Mouse (Mus musculus) midbrain, embryonic 12.5 days (tissue): Measurements from ENCODE around the gene Dvl1. TPM values are rescaled to one million over a fixed set of nuclear protein-coding genes. Genes with fewer than 3 reads are reported as not detected.
A peak's percentile ranks its signal among the peaks of the same experiment; 100 is the strongest.

Experiments used
- ATAC-seq: fragments of 200-750 bp; cut with Nextera tagmentation; 2 replicates; pipeline ENCODE4 v1.8.0; 2017; ENCODE audit warnings: low read depth, moderate TSS enrichment, moderate library complexity; ENCODE audit not compliant: low FRiP score
- H3K27ac ChIP-seq: fragments of 300-500 bp; sonication (generic); replicated peaks from 2 replicates; pipeline ENCODE4 v1.5.1; 2016; ENCODE audit warnings: mild to moderate bottlenecking
- H3K27me3 ChIP-seq: fragments of 300-500 bp; sonication (generic); 2 replicates; pipeline ENCODE4 v1.6.1; 2016; ENCODE audit warnings: mild to moderate bottlenecking
- H3K36me3 ChIP-seq: fragments of 300-500 bp; sonication (generic); 2 replicates; pipeline ENCODE4 v1.6.1; 2016
- H3K4me1 ChIP-seq: fragments of 300-500 bp; sonication (generic); 2 replicates; pipeline ENCODE4 v1.6.1; 2016
- H3K4me2 ChIP-seq: fragments of 300-500 bp; sonication (generic); replicated peaks from 2 replicates; pipeline ENCODE4 v1.6.1; 2016; ENCODE audit warnings: mild to moderate bottlenecking, moderate library complexity
- H3K4me3 ChIP-seq: fragments of 300-500 bp; sonication (generic); 2 replicates; pipeline ENCODE4 v1.5.1; 2016; ENCODE audit warnings: mild to moderate bottlenecking
- H3K9ac ChIP-seq: fragments of 300-500 bp; sonication (generic); replicated peaks from 2 replicates; pipeline ENCODE4 v1.6.1; 2016; ENCODE audit warnings: mild to moderate bottlenecking, moderate library complexity
- H3K9me3 ChIP-seq: fragments of 300-500 bp; sonication (generic); 2 replicates; pipeline ENCODE4 v1.6.1; 2016; ENCODE audit warnings: mild to moderate bottlenecking
- WGBS: fragments of 180-500 bp; shearing (Covaris S2); methylation state at CpG from one replicate; pipeline ENCODE4 v1.1.7; 2016; 5-methylcytosine and 5-hydroxymethylcytosine counted together
- polyA plus RNA-seq: library from polyadenylated mRNA; unstranded; fragments of >200 nt; fragmentation: Nextera tagmentation; extraction: Ambion mirVana; gene quantifications from 2 replicates; pipeline ENCODE4 v1.2.1, GENCODE M21; 2016

Dvl1 gene
- polyA plus RNA-seq, 1 experiment from 2014 or later, result 8.4 TPM

DNA sequence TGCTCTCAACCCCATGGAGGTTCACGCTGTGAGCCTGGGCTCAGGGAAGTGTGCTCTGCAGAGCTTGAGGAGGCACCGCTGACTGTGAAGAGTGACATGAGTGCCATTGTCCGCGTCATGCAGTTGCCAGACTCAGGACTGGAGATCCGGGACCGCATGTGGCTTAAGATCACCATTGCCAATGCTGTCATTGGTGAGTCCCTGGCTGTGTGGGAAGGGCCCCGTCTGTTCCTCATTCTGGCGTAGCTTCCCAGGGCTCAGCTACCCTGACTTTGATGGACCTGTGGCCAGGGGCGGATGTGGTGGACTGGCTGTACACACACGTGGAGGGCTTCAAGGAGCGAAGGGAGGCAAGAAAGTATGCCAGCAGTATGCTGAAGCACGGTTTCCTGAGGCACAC is 8.9 kb downstream of the Dvl1 start:
- Histone ChIP-seq H3K27ac (no peak overlapping the region), H3K4me3 (no peak overlapping the region), H3K27me3 (no peaks in the 10 kb centered on the region), H3K9me3 (no peaks in the 10 kb centered on the region), H3K9ac (no peak overlapping the region), H3K4me1 (no peaks in the 10 kb centered on the region), H3K4me2 (no peak overlapping the region), H3K36me3 (peaks cover 86% of the 10 kb centered on the region)
- 92% methylated on average over 12 of the region's 12 CpGs for WGBS
- ATAC-seq, result no peak

DNA sequence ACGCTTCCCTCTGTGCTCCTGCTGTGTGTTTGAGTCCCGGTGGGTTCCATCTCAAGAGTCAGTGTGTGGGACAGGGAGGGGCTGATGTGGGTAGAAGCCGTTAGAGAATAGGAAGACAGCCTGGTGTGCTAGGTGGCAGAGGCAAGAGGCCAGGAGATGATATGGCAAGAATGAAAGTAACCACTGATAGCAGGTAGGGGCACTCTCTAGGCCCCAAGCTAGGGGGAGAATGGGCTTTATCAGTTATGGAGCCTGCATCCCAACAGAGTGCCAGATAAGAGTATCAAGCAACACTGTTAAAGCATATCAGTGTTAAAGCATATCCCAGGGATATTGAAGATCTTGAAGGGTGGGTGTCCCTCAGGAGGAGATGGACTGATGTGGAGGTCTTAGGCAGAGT is 9.7 kb downstream of the Dvl1 start:
- no peaks in the 10 kb centered on the region for H3K4me1 ChIP-seq
- no peak overlapping the region for H3K9ac ChIP-seq
- H3K4me2 ChIP-seq, result no peak overlapping the region
- H3K27ac ChIP-seq, result no peak overlapping the region
- no peak overlapping the region for H3K4me3 ChIP-seq
- H3K9me3 ChIP-seq, result no peaks in the 10 kb centered on the region
- no peaks in the 10 kb centered on the region for H3K27me3 ChIP-seq
- ATAC-seq, result no peak
- peaks cover 94% of the 10 kb centered on the region for H3K36me3 ChIP-seq
- 90% methylated on average over 3 of the region's 3 CpGs for WGBS

DNA sequence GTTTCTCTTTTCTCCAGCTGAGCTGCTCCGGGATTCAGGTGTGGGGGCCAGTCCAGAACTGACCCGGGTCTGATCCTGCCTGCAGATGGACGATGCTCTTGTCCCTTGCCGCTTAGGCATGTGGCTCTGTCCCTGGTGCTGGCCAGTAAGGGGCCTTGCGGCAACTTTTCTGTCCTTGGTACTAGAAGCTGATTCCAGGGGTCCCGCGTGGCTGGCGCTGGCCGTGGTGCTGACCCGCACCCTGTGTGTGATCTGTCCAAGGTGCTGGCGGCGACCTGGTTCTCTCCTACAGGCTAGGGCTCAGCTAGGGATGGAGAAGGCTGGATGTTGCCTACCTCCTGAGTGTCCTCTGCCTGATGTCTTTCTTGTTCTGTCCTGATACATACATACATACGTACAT is 12.1 kb downstream of the Dvl1 start:
- H3K36me3 ChIP-seq, result peaks cover 82% of the 10 kb centered on the region
- H3K9ac ChIP-seq, result no peak overlapping the region
- no peaks in the 10 kb centered on the region for H3K27me3 ChIP-seq
- WGBS, result 30% methylated on average over 13 of the region's 13 CpGs
- H3K27ac ChIP-seq, result no peak overlapping the region
- H3K4me1 ChIP-seq, result no peaks in the 10 kb centered on the region
- no peaks in the 10 kb centered on the region for H3K9me3 ChIP-seq
- H3K4me3 ChIP-seq, result no peak overlapping the region
- no peak overlapping the region for H3K4me2 ChIP-seq
- no peak for ATAC-seq

DNA sequence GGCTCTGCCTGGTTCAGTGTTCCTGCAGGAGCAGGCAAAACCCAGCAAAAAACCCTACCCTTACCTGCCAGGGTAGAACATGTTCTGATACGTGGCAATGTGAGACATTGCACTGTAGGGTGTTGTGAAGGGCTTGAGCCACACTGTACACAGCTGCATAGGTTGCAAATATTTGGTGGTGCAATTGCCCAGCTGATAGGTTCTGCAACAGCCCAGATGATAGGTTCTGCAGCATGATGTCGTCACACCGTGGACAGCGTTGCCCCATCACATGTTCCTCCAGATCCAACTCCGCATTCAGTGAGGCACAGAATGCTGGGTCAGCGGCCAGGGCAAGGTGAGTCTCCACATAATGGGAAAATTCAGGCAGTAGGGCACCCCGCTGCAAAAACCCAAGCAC is 14.6 kb downstream of the Dvl1 start:
- H3K9ac ChIP-seq, result no peak overlapping the region
- no peak overlapping the region for H3K4me2 ChIP-seq
- H3K36me3 ChIP-seq, result peaks cover 76% of the 10 kb centered on the region
- ATAC-seq, result no peak
- no peaks in the 10 kb centered on the region for H3K9me3 ChIP-seq
- H3K27me3 ChIP-seq, result no peaks in the 10 kb centered on the region
- H3K4me1 ChIP-seq, result no peaks in the 10 kb centered on the region
- no peak overlapping the region for H3K27ac ChIP-seq
- 90% methylated on average over 7 of the region's 7 CpGs for WGBS
- no peak overlapping the region for H3K4me3 ChIP-seq

DNA sequence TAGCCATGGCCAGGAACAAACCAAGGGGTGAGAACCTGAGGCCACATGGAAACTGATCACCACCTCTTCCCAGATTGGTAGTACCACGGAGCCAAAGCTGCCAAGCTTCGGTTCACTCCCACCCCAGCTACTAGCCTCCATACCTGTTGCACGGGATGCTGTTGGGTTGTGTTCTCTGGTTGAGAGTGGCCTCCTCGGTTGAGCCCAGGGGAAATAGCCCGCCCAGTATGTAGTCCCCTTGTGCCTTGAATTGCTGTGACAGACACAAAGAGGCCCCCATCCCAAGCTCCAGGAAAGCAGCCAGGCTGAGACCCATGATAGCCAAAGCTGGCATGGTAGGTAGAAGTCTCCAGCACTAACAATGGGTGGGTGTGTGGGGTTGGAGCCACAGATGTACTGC is 15.8 kb downstream of the Dvl1 start, which contains the start of gene Tas1r3:
Gene Tas1r3, minus strand, starts transcription at position 362 of the 400 bp plus-strand sequence.
- H3K4me3 ChIP-seq, result no peak within 1 kb of the TSS
- no peak for ATAC-seq
- H3K9ac ChIP-seq, result no peak within 1 kb of the TSS
- H3K27me3 ChIP-seq, result no peaks in the 10 kb centered on the region
- peaks cover under 1% of the 10 kb centered on the region; the same call in 1 of the 2 replicates for H3K4me1 ChIP-seq
- no peak within 1 kb of the TSS for H3K27ac ChIP-seq
- H3K4me2 ChIP-seq, result no peak within 1 kb of the TSS
- no peaks in the 10 kb centered on the region for H3K9me3 ChIP-seq
- peaks cover 66% of the 10 kb centered on the region for H3K36me3 ChIP-seq
- WGBS, result 81% methylated on average over 5 of the region's 5 CpGs

DNA sequence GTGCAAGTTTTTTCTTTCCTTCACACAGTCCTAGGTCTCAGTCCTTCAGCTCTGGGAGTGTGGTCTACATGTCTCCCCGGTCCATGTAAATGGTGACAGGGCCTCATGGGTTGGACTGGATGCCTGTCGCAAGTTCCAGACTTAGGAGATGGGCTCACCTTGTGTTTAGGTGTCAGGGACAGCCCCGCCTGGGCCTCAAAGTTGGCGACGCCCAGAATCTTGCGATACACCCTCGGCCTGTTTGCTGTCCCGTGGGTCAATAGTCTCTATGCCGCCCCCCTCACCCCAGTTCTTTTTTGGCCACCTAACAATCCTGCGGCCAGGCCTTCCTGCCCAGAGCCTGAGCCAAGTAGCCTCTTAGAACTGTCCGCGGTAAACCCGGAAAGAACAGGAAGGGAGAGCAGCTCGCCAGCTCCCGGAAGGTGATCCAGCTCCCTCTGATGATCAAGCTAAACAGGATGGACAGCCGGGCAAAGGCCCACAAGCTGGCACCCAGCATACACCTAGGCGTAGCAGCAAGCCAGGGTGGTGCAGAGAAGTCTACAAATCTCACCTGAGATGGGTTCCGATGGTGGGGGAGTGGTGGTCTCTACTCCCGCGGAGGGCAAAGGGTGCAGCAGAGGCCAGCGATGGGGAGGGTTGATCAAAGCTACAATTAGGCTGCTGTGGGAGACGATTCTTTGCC is 21.6 kb downstream of the Dvl1 start:
- peak; percentile 64 for ATAC-seq
- WGBS, result 12% methylated on average over 22 of the region's 22 CpGs
- Histone ChIP-seq H3K4me2 (peak overlapping the region; percentile 97), H3K36me3 (peaks cover 41% of the 10 kb centered on the region), H3K4me1 (peaks cover 28% of the 10 kb centered on the region), H3K4me3 (peak overlapping the region; percentile 73), H3K9me3 (no peaks in the 10 kb centered on the region), H3K27ac (no peak overlapping the region), H3K27me3 (no peaks in the 10 kb centered on the region), H3K9ac (peak overlapping the region; percentile 82)

DNA sequence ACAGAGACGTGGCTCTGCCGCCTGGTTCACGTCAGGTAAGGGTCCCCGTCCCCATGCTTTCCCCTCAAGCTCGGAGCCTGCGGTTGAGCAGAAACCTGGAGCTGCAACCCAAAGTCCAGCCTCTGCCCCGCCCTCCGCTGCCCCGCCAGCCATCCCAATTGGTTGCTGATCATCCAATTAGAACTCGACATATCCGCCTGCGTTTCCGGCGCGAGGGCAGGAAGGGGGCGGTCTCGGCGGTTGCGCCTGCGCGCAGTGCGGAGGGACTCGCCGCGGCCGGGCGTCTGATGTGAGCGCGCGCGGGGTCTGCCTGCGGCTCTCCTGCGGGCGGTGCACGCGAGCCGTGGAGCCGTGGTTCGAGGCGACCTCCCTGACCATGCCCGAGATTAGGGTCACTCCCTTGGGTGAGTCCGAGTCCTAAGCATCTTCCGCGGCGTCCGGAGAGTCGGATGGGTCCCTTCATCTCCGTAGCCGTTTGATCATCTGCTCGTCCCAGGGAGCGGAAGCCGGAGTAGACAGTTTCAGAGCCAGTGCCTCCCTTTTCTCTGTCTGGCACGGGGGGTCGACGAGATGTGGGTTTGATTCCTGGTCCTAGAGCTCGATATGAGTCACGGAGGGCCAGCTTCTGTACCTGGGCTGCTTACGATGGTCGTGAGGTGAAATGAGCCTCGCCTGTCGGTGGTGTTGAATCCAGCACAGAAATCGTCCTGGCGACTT is 22.3 kb downstream of the Dvl1 start, which contains the start of the genes Cptp and Ints11:
Gene Cptp, minus strand, starts transcription at position 124 of the 717 bp plus-strand sequence.
Gene Ints11, plus strand, starts transcription at position 230 of the 717 bp plus-strand sequence.
- WGBS, result under 1% methylated on average over 63 of the region's 63 CpGs
- ATAC-seq, result peak; percentile 98
- peak within 1 kb of the TSS; percentile 82 for H3K9ac ChIP-seq
- H3K27ac ChIP-seq, result peak within 1 kb of the TSS; percentile 58
- H3K36me3 ChIP-seq, result peaks cover 48% of the 10 kb centered on the region
- peak within 1 kb of the TSS; percentile 97 for H3K4me2 ChIP-seq
- H3K27me3 ChIP-seq, result no peaks in the 10 kb centered on the region
- no peaks in the 10 kb centered on the region for H3K9me3 ChIP-seq
- H3K4me3 ChIP-seq, result peak within 1 kb of the TSS; percentile 73
- peaks cover 28% of the 10 kb centered on the region for H3K4me1 ChIP-seq

DNA sequence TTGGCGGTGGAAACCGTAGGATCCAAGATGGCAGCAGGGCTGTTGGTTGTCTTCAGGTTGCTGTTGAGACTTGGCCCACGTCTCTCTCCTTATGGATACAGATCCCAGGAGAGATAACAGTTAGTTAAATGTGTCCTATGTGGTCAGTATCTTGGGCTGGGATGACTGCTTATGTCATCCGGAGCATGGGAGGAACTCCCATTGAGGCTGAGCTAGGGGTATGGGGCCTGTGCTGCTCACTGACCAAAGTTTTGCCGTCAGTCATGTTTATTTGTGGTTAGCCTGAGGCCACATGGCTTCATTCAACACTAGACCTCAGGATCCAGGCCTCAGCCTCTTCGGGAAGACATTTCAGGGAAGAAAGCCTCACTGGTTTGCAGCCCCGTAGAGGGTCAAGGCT is 24.2 kb downstream of the Dvl1 start:
- H3K36me3 ChIP-seq, result peaks cover 48% of the 10 kb centered on the region
- H3K9me3 ChIP-seq, result no peaks in the 10 kb centered on the region
- 97% methylated on average over 7 of the region's 7 CpGs for WGBS
- H3K27ac ChIP-seq, result no peak overlapping the region
- H3K27me3 ChIP-seq, result no peaks in the 10 kb centered on the region
- H3K4me2 ChIP-seq, result no peak overlapping the region
- H3K4me3 ChIP-seq, result no peak overlapping the region
- no peak for ATAC-seq
- H3K4me1 ChIP-seq, result peaks cover 28% of the 10 kb centered on the region
- no peak overlapping the region for H3K9ac ChIP-seq

DNA sequence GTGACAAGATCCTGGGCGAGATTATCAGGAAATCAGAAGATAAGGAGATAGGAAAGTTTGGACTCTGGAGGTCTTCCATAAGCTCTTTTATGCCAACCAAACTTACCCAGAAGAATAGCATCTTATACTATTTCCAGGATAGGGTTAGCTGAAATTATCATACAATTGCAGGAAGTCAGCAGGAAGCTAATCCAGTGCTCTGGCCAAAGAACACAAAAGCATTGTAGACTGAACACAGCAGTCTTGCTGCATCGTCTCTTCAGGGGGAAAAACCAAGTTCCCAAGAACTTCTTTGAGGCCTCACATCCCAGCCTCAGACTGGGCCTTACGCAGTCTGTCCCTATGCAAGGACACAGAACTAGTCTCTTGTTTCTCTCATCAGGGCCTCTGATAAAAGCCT is 36.4 kb downstream of the Dvl1 start:
- no peak overlapping the region for H3K27ac ChIP-seq
- H3K27me3 ChIP-seq, result no peaks in the 10 kb centered on the region
- 88% methylated on average over 3 of the region's 3 CpGs for WGBS
- no peaks in the 10 kb centered on the region for H3K4me1 ChIP-seq
- ATAC-seq, result no peak
- no peak overlapping the region for H3K4me2 ChIP-seq
- peaks cover 60% of the 10 kb centered on the region for H3K36me3 ChIP-seq
- H3K9me3 ChIP-seq, result no peaks in the 10 kb centered on the region
- H3K4me3 ChIP-seq, result no peak overlapping the region
- H3K9ac ChIP-seq, result no peak overlapping the region

DNA sequence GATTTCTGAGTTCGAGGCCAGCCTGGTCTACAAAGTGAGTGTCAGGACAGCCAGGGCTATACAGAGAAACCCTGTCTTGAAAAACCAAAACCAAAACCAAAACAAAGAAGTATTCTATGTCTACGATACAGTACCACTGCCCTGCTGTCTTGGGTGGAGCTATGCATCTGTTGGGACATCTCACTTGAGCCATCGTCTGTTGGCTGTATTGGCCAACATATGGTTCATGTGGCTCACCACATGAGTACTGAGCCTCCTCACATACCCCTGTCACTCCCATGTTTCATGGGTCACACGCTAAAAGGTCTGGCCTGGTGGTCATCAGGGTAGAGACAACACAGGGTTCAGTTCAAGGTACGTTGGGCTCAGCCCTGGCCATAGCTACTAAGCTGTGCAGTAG is 39.1 kb downstream of the Dvl1 start:
- H3K27ac ChIP-seq, result no peak overlapping the region
- H3K9me3 ChIP-seq, result no peaks in the 10 kb centered on the region
- peaks cover 64% of the 10 kb centered on the region for H3K36me3 ChIP-seq
- 95% methylated on average over 5 of the region's 5 CpGs for WGBS
- ATAC-seq, result no peak
- peaks cover 11% of the 10 kb centered on the region for H3K4me1 ChIP-seq
- no peak overlapping the region for H3K4me2 ChIP-seq
- no peak overlapping the region for H3K9ac ChIP-seq
- no peak overlapping the region for H3K4me3 ChIP-seq
- H3K27me3 ChIP-seq, result no peaks in the 10 kb centered on the region

DNA sequence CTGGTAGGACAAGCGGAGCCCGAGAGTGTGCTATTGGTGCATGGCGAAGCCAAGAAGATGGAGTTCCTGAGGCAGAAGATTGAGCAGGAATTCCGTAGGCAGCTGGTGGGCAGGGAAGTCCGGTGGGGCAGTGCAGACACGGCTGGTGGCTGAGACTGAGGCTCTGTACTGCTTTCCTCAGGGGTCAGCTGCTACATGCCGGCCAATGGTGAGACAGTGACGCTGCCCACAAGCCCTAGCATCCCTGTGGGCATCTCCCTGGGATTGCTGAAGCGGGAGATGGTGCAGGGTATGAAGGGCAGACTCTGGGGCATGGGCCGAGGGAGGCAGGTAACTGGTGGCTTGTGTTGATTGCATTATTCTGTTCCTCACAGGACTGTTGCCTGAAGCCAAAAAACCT is 40.5 kb downstream of the Dvl1 start:
- no peak overlapping the region for H3K9ac ChIP-seq
- no peaks in the 10 kb centered on the region for H3K9me3 ChIP-seq
- no peaks in the 10 kb centered on the region for H3K27me3 ChIP-seq
- 89% methylated on average over 10 of the region's 10 CpGs for WGBS
- peaks cover 64% of the 10 kb centered on the region for H3K36me3 ChIP-seq
- no peak for ATAC-seq
- no peak overlapping the region for H3K4me3 ChIP-seq
- H3K27ac ChIP-seq, result no peak overlapping the region
- H3K4me1 ChIP-seq, result peaks cover 12% of the 10 kb centered on the region
- H3K4me2 ChIP-seq, result no peak overlapping the region

DNA sequence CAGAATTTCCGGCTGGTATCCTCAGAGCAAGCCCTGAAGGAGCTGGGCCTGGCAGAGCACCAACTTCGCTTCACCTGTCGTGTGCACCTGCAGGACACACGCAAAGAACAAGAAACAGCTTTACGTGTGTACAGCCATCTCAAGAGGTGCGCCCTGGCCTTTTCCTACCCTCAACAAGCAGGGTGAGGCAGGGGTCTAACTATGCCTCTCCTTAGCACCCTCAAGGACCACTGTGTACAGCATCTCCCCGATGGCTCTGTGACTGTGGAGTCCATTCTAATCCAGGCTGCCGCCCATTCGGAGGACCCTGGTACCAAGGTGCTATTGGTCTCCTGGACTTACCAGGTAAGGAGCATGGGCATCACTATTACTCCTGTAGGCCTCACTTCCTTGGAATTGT is 41.0 kb downstream of the Dvl1 start:
- no peak overlapping the region for H3K9ac ChIP-seq
- H3K4me3 ChIP-seq, result no peak overlapping the region
- H3K4me1 ChIP-seq, result peaks cover 17% of the 10 kb centered on the region
- whole genome bisulfite sequencing, result 94% methylated on average over 9 of the region's 9 CpGs
- no peak overlapping the region for H3K4me2 ChIP-seq
- ATAC-seq, result no peak
- H3K27ac ChIP-seq, result no peak overlapping the region
- peaks cover 62% of the 10 kb centered on the region for H3K36me3 ChIP-seq
- H3K9me3 ChIP-seq, result no peaks in the 10 kb centered on the region
- no peaks in the 10 kb centered on the region for H3K27me3 ChIP-seq
